Mouse (Mus musculus) cerebellum, adult 2 months (tissue): ENCODE results near the gene Atp6v1f.

Source experiments
- CTCF ChIP-seq: fragments of 200-500 bp; IDR thresholded peaks from 2 replicates; pipeline ENCODE4 v1.5.1; 2011; ENCODE audit warnings: low read depth, mild to moderate bottlenecking, control low read depth, low read length, moderate library complexity, borderline replicate concordance; ENCODE audit not compliant: insufficient read depth
- POLR2A ChIP-seq: fragments of 200-500 bp; IDR thresholded peaks from 2 replicates; pipeline ENCODE4 v1.6.1; 2011; ENCODE audit warnings: low read length, control low read depth, borderline replicate concordance; ENCODE audit not compliant: insufficient read depth

- TF ChIP-seq POLR2A (no peak), CTCF (no peak)
Observed at GRCm38 (mm10) chr6:29433804-29434795, 33.4 kb upstream of the Atp6v1f start.
